Mouse (Mus musculus): Measurements from ENCODE around the gene Tuba3a.

GRCm38 (mm10) chr6:125233816-125234519, 51.9 kb downstream of the Tuba3a start:
- no peak for TF ChIP-seq POLR2A (IDR thresholded peaks at IDR 0.05; ENCODE audit: extremely low read depth, insufficient read depth, low read length)
- no peak for TF ChIP-seq CTCF (IDR thresholded peaks at IDR 0.05; ENCODE audit: low read depth, low read length)
